Mouse (Mus musculus): ENCODE data around the gene Smtnl1. TPM values are rescaled to one million over a fixed set of nuclear protein-coding genes. Genes with fewer than 3 reads are reported as not detected.

Gene Smtnl1
- polyA plus RNA-seq, 1 experiment from 2014 or later: not detected

DNA sequence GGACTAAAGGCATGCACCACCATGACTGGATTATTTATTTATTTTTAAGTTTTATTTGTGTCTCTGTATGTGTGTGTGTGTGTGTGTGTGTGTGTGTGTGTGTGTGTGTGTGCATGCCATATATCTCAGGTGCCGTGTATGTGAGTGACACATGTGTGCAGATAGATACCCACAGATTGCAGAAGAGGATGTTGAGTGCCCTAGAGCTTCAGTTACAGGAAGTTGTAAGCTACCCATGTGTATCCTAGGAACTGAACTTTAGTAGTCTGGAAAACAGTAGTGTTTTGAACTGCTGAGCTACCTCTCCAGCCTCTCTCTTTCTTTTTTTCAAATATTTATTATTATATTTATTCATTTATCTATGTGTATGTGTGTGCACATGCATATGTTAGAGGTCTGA, 39.1 kb downstream of the Smtnl1 start:
- H3K4me1 ChIP-seq (replicated peaks): no peaks in the 10 kb centered on the region
- ATAC-seq (ENCODE audit: low FRiP score): no peak
- no peak overlapping the region for H3K4me2 ChIP-seq
- H3K27me3 ChIP-seq: no peaks in the 10 kb centered on the region
- no peak overlapping the region for H3K4me3 ChIP-seq
- no peaks in the 10 kb centered on the region for H3K9me3 ChIP-seq
- no peak overlapping the region for H3K27ac ChIP-seq
- 94% methylated on average over 1 of the region's 1 CpGs for WGBS
- H3K9ac ChIP-seq: no peak overlapping the region
- no peaks in the 10 kb centered on the region for H3K36me3 ChIP-seq

DNA sequence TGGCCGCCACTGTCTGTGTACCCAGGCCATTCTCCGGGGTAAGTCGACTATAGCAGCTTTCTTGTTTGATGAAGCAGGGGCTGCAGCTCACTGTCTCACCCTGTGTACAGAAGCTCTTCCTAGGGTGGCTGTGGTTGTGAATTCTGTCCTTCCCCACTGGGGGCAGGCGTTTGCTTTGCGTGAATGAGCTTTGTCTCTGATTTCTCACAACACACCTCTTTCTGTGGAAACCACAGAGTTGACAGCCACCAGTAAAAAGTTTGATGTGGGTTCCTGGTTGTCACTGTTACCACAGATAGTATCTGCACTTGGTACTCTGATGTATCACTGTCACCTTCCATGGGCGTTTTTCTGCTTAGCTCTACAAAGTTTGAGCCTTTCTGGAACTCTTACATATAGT, 43.2 kb downstream of the Smtnl1 start:
- Histone ChIP-seq H3K36me3 (no peaks in the 10 kb centered on the region), H3K9me3 (no peaks in the 10 kb centered on the region), H3K4me1 (replicated peaks) (peaks cover 7% of the 10 kb centered on the region), H3K27ac (no peak overlapping the region), H3K4me2 (no peak overlapping the region), H3K9ac (no peak overlapping the region), H3K4me3 (no peak overlapping the region), H3K27me3 (no peaks in the 10 kb centered on the region)
- WGBS: 65% methylated on average over 6 of the region's 6 CpGs
- ATAC-seq (ENCODE audit: low FRiP score): no peak

DNA sequence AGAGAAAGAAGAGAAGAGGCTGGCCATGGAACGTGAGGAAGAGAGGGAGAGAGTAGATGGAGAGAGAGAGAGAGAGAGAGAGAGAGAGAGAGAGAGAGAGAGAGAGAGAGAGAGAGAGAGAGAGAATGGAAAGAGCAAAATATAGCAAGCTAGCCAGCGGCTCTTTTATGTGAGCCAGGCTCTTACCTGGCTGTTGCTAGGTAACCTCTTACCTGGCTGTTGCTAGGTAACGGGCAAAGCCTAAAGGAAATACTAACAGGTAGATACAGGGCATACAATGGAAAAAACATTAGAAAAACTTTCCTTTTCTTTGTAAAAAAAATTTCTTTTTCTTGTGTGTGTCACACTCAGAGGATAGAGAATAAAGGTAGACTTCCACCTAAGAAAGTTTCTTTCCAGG, 44.7 kb downstream of the Smtnl1 start:
- H3K4me3 ChIP-seq: no peak overlapping the region
- ATAC-seq (ENCODE audit: low FRiP score): no peak
- H3K27me3 ChIP-seq: no peaks in the 10 kb centered on the region
- H3K27ac ChIP-seq: no peak overlapping the region
- 74% methylated on average over 3 of the region's 3 CpGs for WGBS
- no peaks in the 10 kb centered on the region for H3K36me3 ChIP-seq
- no peak overlapping the region for H3K9ac ChIP-seq
- peaks cover 20% of the 10 kb centered on the region for H3K4me1 ChIP-seq (replicated peaks)
- H3K4me2 ChIP-seq: no peak overlapping the region
- no peaks in the 10 kb centered on the region for H3K9me3 ChIP-seq

GRCm38 (mm10) chr2:84775665-84776064, 46.8 kb downstream of the Smtnl1 start:
- Histone ChIP-seq H3K27ac (no peak overlapping the region), H3K36me3 (no peaks in the 10 kb centered on the region), H3K9me3 (no peaks in the 10 kb centered on the region), H3K4me1 (replicated peaks) (peaks cover 20% of the 10 kb centered on the region), H3K4me3 (no peak overlapping the region), H3K27me3 (no peaks in the 10 kb centered on the region), H3K9ac (no peak overlapping the region), H3K4me2 (no peak overlapping the region)
- ATAC-seq (ENCODE audit: low FRiP score): no peak
- WGBS: 74% methylated on average over 6 of the region's 6 CpGs

- no peaks in the 10 kb centered on the region for H3K27me3 ChIP-seq
- peak within 1 kb of the TSS; percentile 56 for H3K4me2 ChIP-seq
- WGBS: 49% methylated on average over 9 of the region's 9 CpGs
- peak; percentile 52 for ATAC-seq (ENCODE audit: low FRiP score)
- peaks cover 20% of the 10 kb centered on the region for H3K4me1 ChIP-seq (replicated peaks)
- peak within 1 kb of the TSS; percentile 79 for H3K27ac ChIP-seq
- H3K9me3 ChIP-seq: no peaks in the 10 kb centered on the region
- peak within 1 kb of the TSS; percentile 34 for H3K4me3 ChIP-seq
- no peaks in the 10 kb centered on the region for H3K36me3 ChIP-seq
- peak within 1 kb of the TSS; percentile 71 for H3K9ac ChIP-seq
Measured at GRCm38 (mm10) chr2:84775241-84775640, 47.2 kb downstream of the Smtnl1 start, which contains the start of gene Serping1. Serping1 (minus strand) TSS chr2:84775444.

- H3K4me2 ChIP-seq: peak overlapping the region; percentile 56
- H3K9me3 ChIP-seq: no peaks in the 10 kb centered on the region
- peaks cover 4% of the 10 kb centered on the region; the same call in 1 of the 2 replicates for H3K36me3 ChIP-seq
- peak overlapping the region; percentile 71 for H3K9ac ChIP-seq
- peak overlapping the region; percentile 79 for H3K27ac ChIP-seq
- 0% methylated on average over 15 of the region's 15 CpGs for WGBS
- no peaks in the 10 kb centered on the region for H3K27me3 ChIP-seq
- H3K4me3 ChIP-seq: peak overlapping the region; percentile 34
- H3K4me1 ChIP-seq (replicated peaks): peaks cover 20% of the 10 kb centered on the region
- ATAC-seq (ENCODE audit: low FRiP score): peak; percentile 91
Measured at GRCm38 (mm10) chr2:84774751-84775150, 47.7 kb downstream of the Smtnl1 start.

GRCm38 (mm10) chr2:84773195-84773594, 49.3 kb downstream of the Smtnl1 start:
- Histone ChIP-seq H3K4me2 (no peak overlapping the region), H3K27me3 (no peaks in the 10 kb centered on the region), H3K9me3 (no peaks in the 10 kb centered on the region), H3K4me3 (no peak overlapping the region), H3K4me1 (replicated peaks) (peaks cover 20% of the 10 kb centered on the region), H3K36me3 (peaks cover 7% of the 10 kb centered on the region; the same call in 1 of the 2 replicates), H3K27ac (no peak overlapping the region), H3K9ac (no peak overlapping the region)
- no peak for ATAC-seq (ENCODE audit: low FRiP score)
- 84% methylated on average over 5 of the region's 5 CpGs for WGBS

DNA sequence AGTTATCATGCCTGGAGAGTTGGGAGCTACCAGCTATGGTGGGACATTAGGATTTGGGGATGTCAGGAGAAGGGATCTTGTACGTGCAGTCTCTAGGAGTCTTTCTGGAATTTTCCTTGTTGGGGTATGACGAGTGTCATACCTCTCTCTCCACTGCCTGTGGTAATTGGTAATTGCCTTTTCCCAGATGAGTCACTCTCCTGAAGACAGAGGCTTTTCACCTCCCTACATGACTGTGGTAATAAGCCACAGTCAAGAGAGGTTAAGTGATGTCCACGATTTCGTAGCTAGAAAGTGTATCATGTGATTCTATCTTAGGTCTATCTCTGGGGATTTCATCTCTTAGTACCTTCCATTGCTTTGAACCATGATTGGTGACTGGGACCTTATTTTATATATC, 50.0 kb downstream of the Smtnl1 start:
- H3K4me1 ChIP-seq (replicated peaks): peaks cover 20% of the 10 kb centered on the region
- H3K9me3 ChIP-seq: no peaks in the 10 kb centered on the region
- peaks cover 7% of the 10 kb centered on the region; the same call in 1 of the 2 replicates for H3K36me3 ChIP-seq
- no peaks in the 10 kb centered on the region for H3K27me3 ChIP-seq
- H3K4me2 ChIP-seq: no peak overlapping the region
- WGBS: 83% methylated on average over 4 of the region's 4 CpGs
- no peak for ATAC-seq (ENCODE audit: low FRiP score)
- no peak overlapping the region for H3K4me3 ChIP-seq
- H3K27ac ChIP-seq: no peak overlapping the region
- no peak overlapping the region for H3K9ac ChIP-seq

- Histone ChIP-seq H3K27ac (no peak overlapping the region), H3K36me3 (peaks cover 9% of the 10 kb centered on the region), H3K9me3 (no peaks in the 10 kb centered on the region), H3K27me3 (no peaks in the 10 kb centered on the region), H3K4me3 (no peak overlapping the region), H3K4me1 (replicated peaks) (peaks cover 20% of the 10 kb centered on the region), H3K9ac (no peak overlapping the region), H3K4me2 (no peak overlapping the region)
- WGBS: 79% methylated on average over 6 of the region's 6 CpGs
- no peak for ATAC-seq (ENCODE audit: low FRiP score)
Measured at GRCm38 (mm10) chr2:84770501-84770900, 52.0 kb downstream of the Smtnl1 start.

DNA sequence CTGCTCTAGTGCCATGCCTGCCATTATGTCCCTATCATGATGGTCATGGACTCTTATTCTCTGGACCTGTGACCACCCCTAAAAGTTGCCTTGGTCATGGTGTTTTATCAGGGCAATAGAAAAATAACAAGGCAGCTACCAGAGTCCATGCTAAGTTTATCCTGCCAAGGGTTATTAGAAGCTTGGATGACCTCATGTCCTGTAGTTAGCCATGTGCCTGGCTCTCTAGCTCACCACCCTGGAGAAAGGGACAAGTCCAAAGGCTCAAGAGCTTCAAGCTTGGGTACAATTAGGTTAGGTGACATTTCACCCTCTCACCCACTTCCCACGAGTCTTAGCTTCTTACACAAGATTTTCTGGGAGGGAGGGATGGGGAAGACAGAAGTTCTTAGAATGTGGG, 59.6 kb downstream of the Smtnl1 start:
- peaks cover 9% of the 10 kb centered on the region for H3K36me3 ChIP-seq
- no peaks in the 10 kb centered on the region for H3K4me1 ChIP-seq (replicated peaks)
- no peak overlapping the region for H3K27ac ChIP-seq
- no peak for ATAC-seq (ENCODE audit: low FRiP score)
- no peak overlapping the region for H3K9ac ChIP-seq
- H3K9me3 ChIP-seq: no peaks in the 10 kb centered on the region
- H3K27me3 ChIP-seq: no peaks in the 10 kb centered on the region
- WGBS: 81% methylated on average over 1 of the region's 1 CpGs
- no peak overlapping the region for H3K4me2 ChIP-seq
- no peak overlapping the region for H3K4me3 ChIP-seq

GRCm38 (mm10) chr2:84762295-84762694, 60.2 kb downstream of the Smtnl1 start:
- Histone ChIP-seq H3K9me3 (no peaks in the 10 kb centered on the region), H3K36me3 (peaks cover 9% of the 10 kb centered on the region), H3K4me1 (replicated peaks) (no peaks in the 10 kb centered on the region), H3K4me2 (no peak overlapping the region), H3K27me3 (no peaks in the 10 kb centered on the region), H3K4me3 (no peak overlapping the region), H3K9ac (no peak overlapping the region), H3K27ac (no peak overlapping the region)
- ATAC-seq (ENCODE audit: low FRiP score): no peak
- WGBS: 56% methylated on average over 4 of the region's 4 CpGs

- ATAC-seq (ENCODE audit: low FRiP score): no peak
- H3K9ac ChIP-seq: no peak overlapping the region
- H3K4me1 ChIP-seq (replicated peaks): no peaks in the 10 kb centered on the region
- no peaks in the 10 kb centered on the region for H3K27me3 ChIP-seq
- 97% methylated on average over 1 of the region's 1 CpGs for WGBS
- no peak overlapping the region for H3K4me2 ChIP-seq
- H3K36me3 ChIP-seq: peaks cover 9% of the 10 kb centered on the region
- H3K9me3 ChIP-seq: no peaks in the 10 kb centered on the region
- H3K4me3 ChIP-seq: no peak overlapping the region
- no peak overlapping the region for H3K27ac ChIP-seq
Measured at GRCm38 (mm10) chr2:84761840-84762239, 60.6 kb downstream of the Smtnl1 start.

GRCm38 (mm10) chr2:84761309-84761708, 61.1 kb downstream of the Smtnl1 start:
- no peak for ATAC-seq (ENCODE audit: low FRiP score)
- Histone ChIP-seq H3K27ac (no peak overlapping the region), H3K4me2 (no peak overlapping the region), H3K36me3 (peaks cover 9% of the 10 kb centered on the region), H3K9ac (no peak overlapping the region), H3K27me3 (no peaks in the 10 kb centered on the region), H3K4me1 (replicated peaks) (no peaks in the 10 kb centered on the region), H3K4me3 (no peak overlapping the region), H3K9me3 (no peaks in the 10 kb centered on the region)
- 85% methylated on average over 3 of the region's 3 CpGs for WGBS
